Mouse (Mus musculus) embryonic fibroblast, embryonic 13.5 days (primary cell): Measurements from ENCODE around the gene Hoxc10. TPM values are rescaled to one million over a fixed set of nuclear protein-coding genes. Genes with fewer than 3 reads are reported as not detected.

Experiments
- H3K27ac ChIP-seq: 2 replicates; pipeline ENCODE4 v1.5.1; 2012; ENCODE audit warnings: low read length, control low read depth, inconsistent platforms; ENCODE audit not compliant: insufficient read depth
- H3K4me1 ChIP-seq: 2 replicates; pipeline ENCODE4 v1.6.1; 2011; ENCODE audit warnings: low read length; ENCODE audit not compliant: control insufficient read depth, insufficient read depth
- H3K4me3 ChIP-seq: 2 replicates; pipeline ENCODE4 v1.5.1; 2011; ENCODE audit warnings: mild to moderate bottlenecking, control low read depth, low read length; ENCODE audit not compliant: insufficient read depth
- CTCF ChIP-seq: IDR thresholded peaks from 2 replicates; pipeline ENCODE4 v1.5.1; 2011; ENCODE audit warnings: mild to moderate bottlenecking, control low read depth, low read length, moderate library complexity, borderline replicate concordance; ENCODE audit not compliant: insufficient read depth
- POLR2A ChIP-seq: IDR thresholded peaks from 2 replicates; pipeline ENCODE4 v1.6.1; 2011; ENCODE audit warnings: low read depth, mild to moderate bottlenecking, control low read depth, low read length, moderate library complexity
- polyA plus RNA-seq: library from polyadenylated mRNA; stranded (reverse); fragments of >200 nt; gene quantifications from 2 replicates; pipeline ENCODE4 v1.2.4, GENCODE M21; 2011; ENCODE audit warnings: low read depth; ENCODE audit not compliant: missing spikeins, insufficient read length

Gene Hoxc10
- polyA plus RNA-seq, 1 experiment = 16.6 TPM

DNA sequence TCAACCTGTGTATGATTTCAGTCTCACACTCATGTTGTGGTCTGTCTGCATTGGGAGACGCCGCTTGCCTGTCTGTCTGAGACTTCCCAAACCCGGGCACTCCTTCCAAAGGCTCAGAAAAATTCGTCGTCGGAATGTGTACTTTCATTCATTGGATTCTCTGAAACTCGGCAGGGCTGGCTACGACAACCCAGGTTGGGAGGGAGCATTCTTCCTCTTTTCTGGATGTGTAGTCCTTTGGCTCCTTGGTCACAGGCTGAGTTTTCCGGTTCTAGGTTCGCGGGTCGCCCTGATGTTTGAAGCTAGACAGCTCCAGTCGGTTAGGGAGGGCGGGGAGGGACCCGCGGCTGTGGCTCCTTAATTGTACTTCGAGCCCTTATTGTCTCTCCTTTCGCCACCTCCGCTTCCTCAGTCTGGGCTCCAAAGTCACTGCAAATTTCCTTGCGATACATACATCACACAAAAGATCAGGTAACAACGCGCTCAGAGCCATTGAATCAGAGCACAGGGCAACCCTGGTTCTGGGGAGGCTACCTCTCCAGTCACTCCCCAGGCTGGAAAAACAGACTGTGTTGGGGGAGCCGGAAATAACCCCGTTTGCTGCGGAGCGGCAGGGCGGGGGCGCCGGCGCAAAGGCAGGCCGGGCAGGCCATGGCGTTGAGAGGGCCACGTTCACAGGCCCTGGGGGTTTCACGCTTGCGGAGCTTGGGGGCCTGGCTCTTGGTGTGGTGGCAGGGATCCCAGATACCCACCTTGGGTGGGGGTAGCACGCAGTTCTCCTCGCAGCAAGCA, 10.2 kb downstream of the Hoxc10 start:
- no peaks in the 10 kb centered on the region for H3K4me1 ChIP-seq
- peak overlapping the region; percentile 43 for H3K4me3 ChIP-seq
- peak overlapping the region; percentile 31; the same call in 1 of the 2 replicates for H3K27ac ChIP-seq
- TF ChIP-seq POLR2A (no peak), CTCF (no peak)

DNA sequence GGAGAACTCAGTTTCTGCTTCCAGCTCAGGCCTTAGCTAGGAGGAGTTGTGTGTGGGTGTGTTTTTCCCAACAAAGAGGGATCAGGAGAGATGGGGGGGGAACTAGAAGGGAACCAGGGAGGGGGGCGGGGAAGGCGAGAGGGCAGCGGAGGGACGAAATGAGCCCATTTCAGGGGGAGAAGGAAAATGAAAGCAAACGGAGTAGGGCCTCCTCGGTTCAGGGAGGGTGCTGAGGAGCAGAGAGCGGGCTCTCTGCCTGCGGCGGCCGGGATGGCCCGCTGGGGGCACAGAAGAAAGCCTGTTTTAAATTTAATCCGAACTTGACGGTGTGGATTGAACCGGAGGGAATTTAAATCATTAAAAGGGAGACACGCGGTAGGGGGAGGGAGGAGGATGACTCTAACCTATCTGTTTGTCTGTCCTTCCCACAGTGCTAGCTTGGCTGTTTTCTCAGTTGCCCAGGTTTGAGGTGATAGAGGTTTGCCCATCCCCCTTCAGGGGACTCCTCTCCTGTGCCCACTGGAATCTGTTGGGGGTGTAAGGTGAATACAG, 10.9 kb downstream of the Hoxc10 start:
- Histone ChIP-seq H3K4me3 (peak overlapping the region; percentile 43), H3K27ac (peak overlapping the region; percentile 44), H3K4me1 (no peaks in the 10 kb centered on the region)
- TF ChIP-seq CTCF (no peak), POLR2A (no peak)

DNA sequence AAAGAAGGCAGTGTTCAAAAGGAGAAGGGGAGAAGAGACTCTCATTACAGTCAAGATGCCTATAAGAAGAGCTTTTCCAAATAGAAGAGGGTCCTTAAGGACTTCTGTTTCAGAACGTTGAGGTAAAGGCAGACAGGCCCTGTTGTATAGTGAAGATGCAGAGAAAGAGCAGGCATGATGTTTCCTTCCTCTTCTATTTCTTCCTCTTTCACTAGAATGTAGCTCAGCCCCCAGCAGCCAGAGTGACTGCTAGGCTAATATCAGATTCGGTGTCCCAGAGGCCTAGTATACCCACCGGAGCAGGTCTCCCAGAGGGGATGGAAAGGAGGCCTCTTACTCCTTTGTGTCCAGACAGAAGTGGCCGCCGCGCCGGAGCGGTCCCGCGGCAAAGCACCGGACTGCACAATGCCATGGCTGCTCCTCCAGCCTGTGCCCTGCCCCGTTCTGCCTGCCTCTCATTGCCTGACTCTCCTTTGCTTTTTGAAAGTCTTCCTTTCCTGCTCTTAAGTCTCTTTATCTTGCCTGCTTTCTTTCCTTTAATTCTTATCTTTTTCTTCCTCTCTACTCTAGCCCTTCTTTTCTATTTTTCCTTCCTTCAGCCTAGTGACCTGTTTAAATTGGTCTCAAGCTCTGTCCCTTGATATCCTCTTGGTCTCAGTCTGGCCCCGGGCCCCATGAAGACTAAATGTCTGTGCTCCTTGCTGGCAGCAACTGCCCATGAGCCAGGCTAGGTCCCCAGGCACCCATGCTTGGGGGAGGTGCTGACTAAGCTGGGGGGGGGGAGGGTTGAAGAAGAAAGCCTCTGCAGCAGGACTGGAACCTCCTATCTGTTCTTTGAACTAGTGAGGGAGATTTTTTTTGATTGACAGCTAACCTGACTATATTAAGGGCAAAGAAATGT, 12.3 kb downstream of the Hoxc10 start:
- peak overlapping the region; percentile 23 for H3K27ac ChIP-seq
- peak overlapping the region; percentile 4; the same call in 1 of the 2 replicates for H3K4me3 ChIP-seq
- TF ChIP-seq CTCF = no peak
- no peak for TF ChIP-seq POLR2A
- no peaks in the 10 kb centered on the region for H3K4me1 ChIP-seq

DNA sequence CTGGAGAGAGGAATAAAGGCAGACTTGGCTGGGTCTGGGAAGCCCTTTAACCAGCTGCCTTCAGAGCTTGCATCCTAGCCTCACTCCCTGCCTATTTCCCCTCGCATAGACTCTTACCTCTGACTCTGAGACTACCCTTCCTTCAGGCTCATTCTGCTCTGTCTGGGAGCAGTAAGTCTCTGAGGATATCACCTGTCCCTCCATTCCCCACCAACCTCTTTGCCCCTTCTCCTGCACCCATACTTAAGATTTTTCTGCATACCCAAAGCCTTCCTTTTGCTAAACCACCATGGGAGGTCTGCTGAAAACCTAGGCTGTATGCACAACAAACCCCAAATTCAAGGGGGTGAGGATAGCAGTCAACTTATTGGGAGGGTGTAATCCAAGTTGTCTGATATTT, 13.3 kb downstream of the Hoxc10 start:
- Histone ChIP-seq H3K27ac (no peak overlapping the region), H3K4me3 (no peak overlapping the region), H3K4me1 (no peaks in the 10 kb centered on the region)
- TF ChIP-seq POLR2A = no peak
- no peak for TF ChIP-seq CTCF

DNA sequence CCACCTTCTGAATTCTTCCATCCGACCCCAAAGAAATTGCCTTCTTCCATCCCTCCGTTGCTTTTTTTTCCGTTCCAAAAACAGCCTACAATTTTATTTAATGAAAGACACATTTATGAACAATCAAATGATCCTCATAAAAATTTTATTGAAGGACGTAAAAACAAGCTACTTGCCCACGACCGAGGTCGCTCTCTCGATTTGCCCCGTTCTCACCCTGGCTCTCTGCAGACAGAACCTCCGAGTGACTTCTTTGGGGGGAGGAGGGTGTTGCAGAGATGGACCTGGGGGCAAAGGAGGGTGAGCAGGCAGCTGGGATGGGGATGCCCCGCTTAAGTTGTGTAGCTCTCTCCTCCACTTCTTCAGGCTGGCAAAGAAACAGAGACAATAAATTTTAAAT, 13.8 kb downstream of the Hoxc10 start:
- Histone ChIP-seq H3K4me3 (no peak overlapping the region), H3K4me1 (no peaks in the 10 kb centered on the region), H3K27ac (peak overlapping the region; percentile 28)
- TF ChIP-seq POLR2A = no peak
- TF ChIP-seq CTCF = no peak

DNA sequence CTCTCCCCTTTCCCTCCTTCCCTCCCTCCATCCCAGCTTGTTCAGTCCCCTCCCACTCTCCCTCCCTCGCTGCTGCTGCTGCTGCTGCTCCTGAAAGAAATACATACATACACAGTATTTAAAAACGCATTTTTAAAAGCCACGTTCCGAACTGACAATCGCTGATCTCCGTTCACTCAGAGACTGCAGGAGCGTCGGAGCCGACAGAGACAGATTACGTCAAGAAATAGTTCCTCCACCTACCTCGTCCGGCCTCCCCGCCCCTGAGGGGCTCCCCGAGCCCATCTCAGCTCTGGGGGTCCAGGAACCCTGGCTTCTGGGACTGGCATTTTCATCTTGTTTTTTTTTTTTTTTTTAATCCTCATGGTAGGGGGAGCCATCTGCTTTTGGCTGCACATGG, 14.3 kb downstream of the Hoxc10 start:
- TF ChIP-seq POLR2A = no peak
- TF ChIP-seq CTCF = no peak
- Histone ChIP-seq H3K4me3 (peak overlapping the region; percentile 60), H3K27ac (peak overlapping the region; percentile 28), H3K4me1 (no peaks in the 10 kb centered on the region)

DNA sequence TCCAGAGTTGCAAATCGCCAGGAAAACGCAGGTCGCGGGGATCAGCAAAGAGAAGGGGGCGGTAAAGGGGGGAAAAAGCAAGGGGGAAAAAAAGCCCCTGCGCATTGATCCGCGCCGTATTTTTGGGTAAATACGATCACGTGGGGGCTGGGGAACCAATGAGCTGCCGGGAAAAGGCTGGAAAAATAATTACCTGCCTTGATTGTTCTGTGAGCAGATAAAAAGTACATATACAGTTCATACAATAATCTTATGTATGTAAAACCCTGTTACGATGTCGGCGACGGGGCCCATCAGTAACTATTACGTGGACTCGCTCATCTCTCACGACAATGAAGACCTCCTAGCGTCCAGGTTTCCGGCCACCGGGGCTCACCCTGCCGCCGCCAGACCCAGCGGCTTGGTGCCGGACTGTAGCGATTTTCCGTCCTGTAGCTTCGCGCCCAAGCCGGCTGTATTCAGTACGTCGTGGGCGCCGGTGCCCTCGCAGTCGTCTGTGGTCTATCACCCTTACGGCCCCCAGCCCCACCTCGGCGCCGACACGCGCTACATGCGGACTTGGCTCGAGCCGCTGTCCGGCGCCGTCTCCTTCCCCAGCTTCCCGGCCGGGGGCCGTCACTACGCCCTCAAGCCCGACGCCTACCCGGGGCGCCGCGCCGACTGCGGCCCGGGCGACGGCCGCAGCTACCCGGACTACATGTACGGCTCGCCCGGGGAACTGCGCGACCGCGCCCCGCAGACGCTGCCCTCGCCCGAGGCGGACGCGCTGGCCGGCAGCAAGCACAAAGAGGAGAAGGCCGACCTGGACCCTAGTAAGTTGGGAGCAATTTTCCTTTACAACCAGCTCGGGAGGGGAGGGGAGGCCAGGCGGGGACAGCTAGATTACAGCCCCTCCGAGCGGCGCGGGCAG, 15.0 kb downstream of the Hoxc10 start:
- Histone ChIP-seq H3K27ac (peak overlapping the region; percentile 50), H3K4me1 (no peaks in the 10 kb centered on the region), H3K4me3 (peak overlapping the region; percentile 60)
- TF ChIP-seq CTCF (no peak), POLR2A (no peak)

DNA sequence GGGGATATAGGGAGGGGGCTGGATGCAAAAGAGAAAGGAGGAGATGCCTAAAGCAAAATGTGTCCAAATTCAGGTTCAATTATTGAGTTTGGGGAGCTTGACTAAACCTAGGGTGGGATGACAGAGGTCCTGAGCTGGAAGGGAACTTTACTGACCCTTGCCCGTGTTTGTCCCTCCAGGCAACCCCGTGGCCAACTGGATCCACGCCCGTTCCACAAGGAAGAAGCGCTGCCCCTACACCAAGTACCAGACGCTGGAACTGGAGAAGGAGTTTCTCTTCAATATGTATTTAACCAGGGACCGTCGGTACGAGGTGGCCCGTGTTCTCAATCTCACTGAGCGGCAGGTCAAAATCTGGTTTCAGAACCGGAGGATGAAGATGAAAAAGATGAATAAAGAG, 17.1 kb downstream of the Hoxc10 start:
- TF ChIP-seq CTCF = no peak
- no peaks in the 10 kb centered on the region for H3K4me1 ChIP-seq
- H3K27ac ChIP-seq = no peak overlapping the region
- H3K4me3 ChIP-seq = no peak overlapping the region

DNA sequence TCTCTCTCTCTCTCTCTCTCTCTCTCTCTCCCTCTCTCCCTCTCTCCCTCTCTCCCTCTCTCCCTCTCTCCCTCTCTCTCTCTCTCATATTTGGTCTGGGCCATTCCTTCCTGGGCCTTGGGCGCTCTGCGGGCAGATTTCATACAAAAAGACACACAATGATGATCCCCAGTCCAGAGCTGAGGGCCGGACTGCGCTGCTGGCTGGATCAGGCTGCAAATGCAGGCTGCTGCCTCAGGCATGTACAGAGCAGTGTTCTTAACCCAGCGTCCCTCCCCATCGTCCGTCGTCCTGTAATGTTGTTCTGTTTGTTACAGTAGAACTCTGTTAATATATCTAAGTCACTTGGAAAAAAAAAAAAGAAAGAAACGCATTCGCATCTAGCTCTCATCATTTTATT, 17.9 kb downstream of the Hoxc10 start:
- Histone ChIP-seq H3K4me1 (no peaks in the 10 kb centered on the region), H3K27ac (peak overlapping the region; percentile 31; the same call in 1 of the 2 replicates), H3K4me3 (no peak overlapping the region; the same call in 1 of the 2 replicates)
- no peak for TF ChIP-seq POLR2A
- TF ChIP-seq CTCF = no peak
